Mouse (Mus musculus) stomach, postnatal 0 days (tissue): ENCODE measurements around the gene Sec16a. TPM values are rescaled to one million over a fixed set of nuclear protein-coding genes. Genes with fewer than 3 reads are reported as not detected.
A peak's percentile ranks its signal among the peaks of the same experiment; 100 is the strongest.

Experiments
- ATAC-seq: fragments of 200-750 bp; cut with Nextera tagmentation; 2 replicates; pipeline ENCODE4 v1.8.0; 2017; ENCODE audit not compliant: low FRiP score, low TSS enrichment
- DNase-seq: peaks from one replicate; pipeline ENCODE4 v3.0.0-alpha.2; 2016; ENCODE audit warnings: low spot score
- H3K27ac ChIP-seq: fragments of 300-500 bp; sonication (generic); replicated peaks from 2 replicates; pipeline ENCODE4 v1.5.1; 2014; ENCODE audit warnings: mild to moderate bottlenecking, control low read depth
- H3K27me3 ChIP-seq: fragments of 300-500 bp; sonication (generic); 2 replicates; pipeline ENCODE4 v1.6.1; 2014; ENCODE audit warnings: low read length; ENCODE audit not compliant: control insufficient read depth, insufficient read depth
- H3K36me3 ChIP-seq: fragments of 300-500 bp; sonication (generic); 2 replicates; pipeline ENCODE4 v1.6.1; 2014; ENCODE audit warnings: low read length, mixed read lengths; ENCODE audit not compliant: control insufficient read depth, insufficient read depth
- H3K4me1 ChIP-seq: fragments of 300-500 bp; sonication (generic); replicated peaks from 2 replicates; pipeline ENCODE4 v1.6.1; 2014; ENCODE audit warnings: antibody characterized with exemption; ENCODE audit not compliant: control insufficient read depth, insufficient read depth
- H3K4me2 ChIP-seq: fragments of 300-500 bp; sonication (generic); replicated peaks from 2 replicates; pipeline ENCODE4 v1.6.1; 2014; ENCODE audit warnings: low read depth, mild to moderate bottlenecking, control low read depth, moderate library complexity
- H3K4me3 ChIP-seq: fragments of 300-500 bp; sonication (generic); 2 replicates; pipeline ENCODE4 v1.5.1; 2014; ENCODE audit warnings: low read depth, low read length, control low read depth
- H3K9ac ChIP-seq: fragments of 300-500 bp; sonication (generic); 2 replicates; pipeline ENCODE4 v1.6.1; 2014; ENCODE audit warnings: mild to moderate bottlenecking, low read length, control low read depth, mixed read lengths
- H3K9me3 ChIP-seq: fragments of 300-500 bp; sonication (generic); 2 replicates; pipeline ENCODE4 v1.6.1; 2016; ENCODE audit warnings: low read length; ENCODE audit not compliant: control insufficient read depth
- CTCF ChIP-seq: IDR thresholded peaks from 2 replicates; pipeline ENCODE4 v1.5.1; 2016; ENCODE audit warnings: antibody characterized with exemption, low read depth, mild to moderate bottlenecking, moderate library complexity
- EP300 ChIP-seq: optimal IDR thresholded peaks from 2 replicates; pipeline ENCODE3; 2016; ENCODE audit warnings: antibody characterized with exemption
- WGBS: fragments of 180-500 bp; shearing (Covaris S2); extraction: QIAGEN DNeasy Blood & Tissue Kit; methylation state at CpG from one replicate; pipeline ENCODE4 v1.1.7; 2014; 5-methylcytosine and 5-hydroxymethylcytosine counted together
- polyA plus RNA-seq: library from polyadenylated mRNA; unstranded; fragments of >200 nt; fragmentation: Nextera tagmentation; extraction: Ambion mirVana; gene quantifications from 2 replicates; pipeline ENCODE4 v1.2.1, GENCODE M21; 2015

Gene Sec16a
- polyA plus RNA-seq, 1 experiment from 2014 or later: 10.6 TPM

DNA sequence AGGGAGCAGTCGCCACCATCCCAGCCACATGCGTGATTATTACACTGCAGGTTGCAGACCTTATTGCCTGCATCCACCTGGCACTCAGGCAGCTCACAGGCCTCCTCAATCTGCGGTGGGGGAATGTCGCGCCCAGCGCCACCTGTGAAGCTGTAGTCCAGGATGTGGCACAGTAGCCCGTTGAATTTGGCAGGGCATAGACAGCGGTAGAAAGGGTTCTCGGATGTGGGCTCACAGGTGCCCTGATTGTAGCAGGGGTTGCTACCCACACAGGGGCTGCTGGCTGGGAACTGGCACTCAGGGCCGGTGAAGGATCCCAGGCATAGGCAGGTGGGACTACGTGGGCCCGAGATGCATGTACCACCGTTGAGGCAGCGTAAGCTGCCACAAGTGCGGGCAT is 23.4 kb upstream of the Sec16a start:
- Histone ChIP-seq H3K27me3 (no peaks in the 10 kb centered on the region), H3K4me2 (no peak overlapping the region), H3K4me3 (no peak overlapping the region), H3K9me3 (no peaks in the 10 kb centered on the region), H3K4me1 (no peaks in the 10 kb centered on the region), H3K9ac (no peak overlapping the region), H3K27ac (no peak overlapping the region), H3K36me3 (peaks cover 49% of the 10 kb centered on the region)
- TF ChIP-seq EP300: no peak
- DNase-seq: no peak
- WGBS: 96% methylated on average over 15 of the region's 15 CpGs
- no peak for ATAC-seq

DNA sequence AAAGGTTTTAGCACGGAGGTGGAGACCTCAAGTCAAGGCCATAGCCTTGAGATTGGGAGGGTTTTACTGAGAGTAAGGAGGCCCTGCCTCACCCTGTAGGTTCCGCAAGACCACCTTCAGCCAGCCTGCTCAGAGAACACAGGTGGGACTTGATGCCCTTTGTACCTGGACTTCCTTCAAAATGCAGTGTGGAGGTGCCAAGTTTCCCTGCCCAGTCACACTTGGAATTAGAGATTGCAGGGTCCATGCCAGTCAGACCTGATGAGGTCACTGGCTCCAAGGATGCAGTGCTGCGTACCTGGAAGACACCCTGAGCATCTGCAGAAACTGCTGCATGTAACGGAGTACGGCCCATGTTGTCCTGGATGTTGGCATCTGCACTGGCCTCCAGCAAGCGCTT is 18.4 kb upstream of the Sec16a start:
- 93% methylated on average over 6 of the region's 6 CpGs for WGBS
- ATAC-seq (no peak), DNase-seq (no peak)
- peaks cover 51% of the 10 kb centered on the region for H3K36me3 ChIP-seq
- H3K4me2 ChIP-seq: no peak overlapping the region
- H3K9me3 ChIP-seq: no peaks in the 10 kb centered on the region
- TF ChIP-seq CTCF (no peak), EP300 (no peak)
- H3K27me3 ChIP-seq: no peaks in the 10 kb centered on the region
- H3K27ac ChIP-seq: no peak overlapping the region
- H3K4me1 ChIP-seq: no peaks in the 10 kb centered on the region
- no peak overlapping the region for H3K9ac ChIP-seq
- no peak overlapping the region for H3K4me3 ChIP-seq

DNA sequence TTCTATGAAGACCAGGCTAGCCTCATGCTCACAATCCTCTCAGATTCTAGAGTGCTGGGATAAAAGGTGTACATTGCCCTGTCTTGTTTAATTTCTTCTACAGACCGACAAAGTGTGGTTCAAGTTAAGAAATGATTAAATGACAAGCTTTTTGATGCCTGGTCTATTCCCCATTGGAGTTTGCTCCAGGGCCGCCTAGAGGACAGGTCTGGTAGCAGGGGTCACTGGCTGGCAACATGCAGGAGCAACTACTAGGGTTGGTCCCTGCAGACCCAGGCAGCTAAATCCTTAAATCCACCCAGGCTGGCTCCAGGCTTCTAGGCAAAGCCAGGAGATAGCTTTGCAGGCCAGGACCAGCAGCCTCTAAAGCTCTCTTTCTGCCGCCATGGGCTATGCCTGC is 18.0 kb upstream of the Sec16a start:
- ATAC-seq (no peak), DNase-seq (no peak)
- Histone ChIP-seq H3K36me3 (peaks cover 49% of the 10 kb centered on the region), H3K9me3 (no peaks in the 10 kb centered on the region), H3K9ac (no peak overlapping the region), H3K4me2 (no peak overlapping the region), H3K27ac (no peak overlapping the region), H3K27me3 (no peaks in the 10 kb centered on the region), H3K4me1 (peaks cover 2% of the 10 kb centered on the region; the same call in 1 of the 2 replicates), H3K4me3 (no peak overlapping the region)
- TF ChIP-seq CTCF (no peak), EP300 (no peak)
- 76% methylated on average over 3 of the region's 3 CpGs for WGBS

DNA sequence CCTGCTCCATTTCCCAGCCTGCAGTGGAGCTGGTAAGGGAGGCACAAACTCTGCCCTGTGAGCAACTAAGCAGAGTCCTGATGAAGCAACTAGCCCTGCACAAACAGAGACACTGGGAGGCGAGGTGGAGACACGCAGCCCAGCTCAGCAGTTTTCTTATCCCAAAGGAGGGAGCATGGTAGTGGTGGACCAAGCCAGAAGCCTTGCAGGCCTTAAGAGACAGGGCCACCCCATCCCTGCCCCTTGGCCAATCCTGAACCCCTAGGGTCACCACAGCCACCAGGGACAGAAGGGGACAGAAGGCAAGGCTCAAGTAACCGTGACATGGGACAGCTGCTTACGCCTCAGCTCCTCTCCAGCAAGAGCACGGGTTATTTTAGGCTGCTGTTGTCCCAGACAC is 16.7 kb upstream of the Sec16a start:
- WGBS: 87% methylated on average over 5 of the region's 5 CpGs
- ATAC-seq (no peak), DNase-seq (no peak)
- no peak overlapping the region for H3K27ac ChIP-seq
- H3K4me3 ChIP-seq: no peak overlapping the region
- no peaks in the 10 kb centered on the region for H3K27me3 ChIP-seq
- TF ChIP-seq EP300 (no peak), CTCF (no peak)
- H3K4me1 ChIP-seq: peaks cover 3% of the 10 kb centered on the region; the same call in 1 of the 2 replicates
- peaks cover 41% of the 10 kb centered on the region for H3K36me3 ChIP-seq
- no peaks in the 10 kb centered on the region for H3K9me3 ChIP-seq
- H3K9ac ChIP-seq: no peak overlapping the region
- H3K4me2 ChIP-seq: no peak overlapping the region

DNA sequence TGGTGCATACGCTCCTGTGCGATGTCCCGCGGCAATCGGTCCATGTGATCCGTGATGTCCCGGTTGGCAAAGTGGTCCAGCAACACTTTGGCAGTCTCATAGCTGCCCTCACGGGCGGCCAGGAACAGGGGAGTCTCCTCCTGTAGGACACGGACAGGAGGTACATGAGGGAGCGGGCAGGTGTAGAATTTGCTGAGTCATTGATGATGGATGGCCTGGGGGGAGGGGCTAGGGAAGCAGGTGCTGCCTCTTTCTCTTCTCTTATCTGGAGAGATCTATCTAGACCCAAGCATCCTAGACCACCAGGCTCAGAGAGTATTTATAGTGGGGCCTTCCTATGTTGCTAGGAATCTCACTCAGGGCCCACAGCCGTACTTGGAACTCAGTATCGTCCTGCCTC is 15.8 kb upstream of the Sec16a start:
- Histone ChIP-seq H3K4me1 (peaks cover 3% of the 10 kb centered on the region; the same call in 1 of the 2 replicates), H3K4me3 (no peak overlapping the region), H3K27ac (no peak overlapping the region), H3K4me2 (no peak overlapping the region), H3K27me3 (no peaks in the 10 kb centered on the region), H3K9ac (no peak overlapping the region), H3K36me3 (peaks cover 34% of the 10 kb centered on the region), H3K9me3 (no peaks in the 10 kb centered on the region)
- DNase-seq (no peak), ATAC-seq (no peak)
- TF ChIP-seq CTCF (no peak), EP300 (no peak)
- 84% methylated on average over 13 of the region's 13 CpGs for WGBS

DNA sequence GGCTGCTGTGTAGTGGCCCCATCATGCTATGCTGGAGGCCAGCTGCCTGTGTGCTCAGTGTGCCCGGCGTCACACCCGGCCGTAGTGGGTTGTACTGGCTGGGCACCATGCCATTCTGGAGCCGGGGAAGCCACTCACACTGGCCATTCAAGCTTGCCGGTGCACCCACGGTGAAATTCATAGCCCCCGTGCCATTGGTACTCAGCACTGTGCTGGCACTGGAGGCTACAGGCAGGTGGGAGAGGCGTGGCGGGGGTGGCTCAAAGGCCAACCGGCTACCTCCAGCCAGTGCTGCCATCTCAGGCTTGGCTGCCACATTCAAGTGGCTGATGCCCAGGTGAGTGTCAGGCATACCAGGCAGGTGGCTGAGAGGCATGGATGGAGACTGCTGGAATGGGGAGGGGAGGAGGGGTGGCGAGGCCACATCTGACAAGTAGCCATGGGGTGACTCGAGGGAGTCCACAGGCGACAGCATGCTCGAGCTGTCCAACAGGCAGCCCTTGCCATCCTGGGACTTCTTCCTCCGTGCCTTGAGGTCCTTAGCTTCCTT is 15.2 kb upstream of the Sec16a start:
- H3K36me3 ChIP-seq: peaks cover 32% of the 10 kb centered on the region
- no peak for ATAC-seq

More for the DNA sequence above, 15.2 kb upstream of the Sec16a start:
- DNase-seq: no peak
- H3K27me3 ChIP-seq: no peaks in the 10 kb centered on the region
- no peak overlapping the region for H3K4me3 ChIP-seq
- H3K9ac ChIP-seq: no peak overlapping the region
- 76% methylated on average over 16 of the region's 16 CpGs for WGBS
- H3K9me3 ChIP-seq: no peaks in the 10 kb centered on the region
- peak overlapping the region; percentile 30 for H3K27ac ChIP-seq
- H3K4me2 ChIP-seq: no peak overlapping the region
- TF ChIP-seq CTCF (no peak), EP300 (no peak)
- H3K4me1 ChIP-seq: peaks cover 3% of the 10 kb centered on the region; the same call in 1 of the 2 replicates
